Mouse (Mus musculus) spleen, postnatal 36 days (tissue): ENCODE measurements around the gene Kcnn4.
A peak's percentile ranks its signal among the peaks of the same experiment; 100 is the strongest.

Experiments used
- DNase-seq, 2 experiments: peaks; one replicate each; pipeline ENCODE4 v3.0.0; 2022; ENCODE audit warnings: low spot score in 2 of 2, mixed read lengths in 1 of 2

The Kcnn4 gene

GRCm38 (mm10) chr7:24369731-24370541 lies at the start of gene Kcnn4:
Kcnn4 (plus strand) TSS chr7:24370263.
- DNase-seq = peak; percentile 63 to 75

GRCm38 (mm10) chr7:24322593-24322992 lies 47.5 kb upstream of the Kcnn4 start:
- DNase-seq = no peak

- DNase-seq = no peak
Observed at GRCm38 (mm10) chr7:24325197-24325596, 44.9 kb upstream of the Kcnn4 start.

GRCm38 (mm10) chr7:24325675-24326128 lies 44.4 kb upstream of the Kcnn4 start:
- DNase-seq = no peak

GRCm38 (mm10) chr7:24326273-24327135 lies 43.6 kb upstream of the Kcnn4 start:
- no peak for DNase-seq

- DNase-seq = no peak
Observed at GRCm38 (mm10) chr7:24327281-24327975, 42.6 kb upstream of the Kcnn4 start.

GRCm38 (mm10) chr7:24333304-24333986 lies 36.6 kb upstream of the Kcnn4 start, which contains the start of gene Tescl:
Tescl (minus strand) TSS chr7:24333936.
- no peak for DNase-seq

- DNase-seq = peak; percentile 44 to 71
Observed at GRCm38 (mm10) chr7:24335699-24336309, 34.3 kb upstream of the Kcnn4 start.

GRCm38 (mm10) chr7:24338241-24338640 lies 31.8 kb upstream of the Kcnn4 start:
- no peak for DNase-seq

GRCm38 (mm10) chr7:24343701-24344272 lies 26.3 kb upstream of the Kcnn4 start:
- DNase-seq = no peak

- DNase-seq = no peak
Observed at GRCm38 (mm10) chr7:24346444-24346843, 23.6 kb upstream of the Kcnn4 start.

- DNase-seq = no peak
Observed at GRCm38 (mm10) chr7:24348896-24349295, 21.2 kb upstream of the Kcnn4 start, which contains the start of gene Lypd5. Lypd5 (plus strand) TSS chr7:24349196.

- DNase-seq = no peak
Observed at GRCm38 (mm10) chr7:24355646-24356045, 14.4 kb upstream of the Kcnn4 start.

GRCm38 (mm10) chr7:24356081-24356480 lies 14.0 kb upstream of the Kcnn4 start:
- no peak for DNase-seq

- DNase-seq = no peak
Observed at GRCm38 (mm10) chr7:24357899-24358298, 12.2 kb upstream of the Kcnn4 start.

- no peak for DNase-seq
Observed at GRCm38 (mm10) chr7:24359269-24359668, 10.8 kb upstream of the Kcnn4 start.

GRCm38 (mm10) chr7:24361001-24361400 lies 9.1 kb upstream of the Kcnn4 start:
- no peak for DNase-seq

GRCm38 (mm10) chr7:24363228-24363627 lies 6.8 kb upstream of the Kcnn4 start:
- no peak for DNase-seq

GRCm38 (mm10) chr7:24364827-24365226 lies 5.2 kb upstream of the Kcnn4 start:
- peak; percentile 75 to 82 for DNase-seq

- DNase-seq = no peak
Observed at GRCm38 (mm10) chr7:24365258-24366014, 4.6 kb upstream of the Kcnn4 start.
